Mouse (Mus musculus) small intestine, adult 2 months (tissue): ENCODE results near the gene Gm10563. TPM values are rescaled to one million over a fixed set of nuclear protein-coding genes. Genes with fewer than 3 reads are reported as not detected.
A peak's percentile ranks its signal among the peaks of the same experiment; 100 is the strongest.
"Not testable (repeated sequence)": the region's sequence is repeated elsewhere in the genome, so short reads cannot be mapped to it uniquely, and the experiment has no call there.

Source experiments
- H3K27ac ChIP-seq: fragments of 200-500 bp; 2 replicates; pipeline ENCODE4 v1.5.1; 2012; ENCODE audit warnings: low read depth, low read length, control low read depth, inconsistent platforms; ENCODE audit not compliant: insufficient read depth
- H3K27me3 ChIP-seq: fragments of 200-500 bp; 2 replicates; pipeline ENCODE4 v1.6.1; 2012; ENCODE audit warnings: mild to moderate bottlenecking, moderate library complexity, low read length, inconsistent platforms; ENCODE audit not compliant: control insufficient read depth, insufficient read depth
- H3K36me3 ChIP-seq: fragments of 200-500 bp; 2 replicates; pipeline ENCODE4 v1.6.1; 2012; ENCODE audit warnings: mild to moderate bottlenecking, low read length, control low read depth, inconsistent platforms; ENCODE audit not compliant: control insufficient read depth, insufficient read depth
- H3K4me1 ChIP-seq: fragments of 200-500 bp; 2 replicates; pipeline ENCODE4 v1.6.1; 2012; ENCODE audit warnings: low read length, inconsistent platforms, mixed read lengths; ENCODE audit not compliant: control insufficient read depth, insufficient read depth, insufficient read length
- H3K4me3 ChIP-seq: fragments of 200-500 bp; 2 replicates; pipeline ENCODE4 v1.5.1; 2012; ENCODE audit warnings: low read depth, mild to moderate bottlenecking, control low read depth, inconsistent platforms, low read length, moderate library complexity
- CTCF ChIP-seq: fragments of 200-500 bp; IDR thresholded peaks from 2 replicates; pipeline ENCODE4 v1.5.1; 2012; ENCODE audit warnings: low read depth, mild to moderate bottlenecking, control low read depth, inconsistent platforms, low read length, moderate library complexity, mixed read lengths; ENCODE audit not compliant: insufficient replicate concordance, insufficient read length; ENCODE audit errors: extremely low read depth
- POLR2A ChIP-seq: fragments of 200-500 bp; IDR thresholded peaks from 2 replicates; pipeline ENCODE4 v1.6.1; 2012; ENCODE audit warnings: low read depth, mild to moderate bottlenecking, control low read depth, inconsistent platforms, low read length, moderate library complexity
- WGBS: fragments of 180-500 bp; shearing (Covaris S2); methylation state at CpG from one replicate; pipeline ENCODE4 v1.1.7; 2018; 5-methylcytosine and 5-hydroxymethylcytosine counted together
- polyA plus RNA-seq: library from polyadenylated mRNA; depleted of rRNA; stranded (reverse); fragments of >200 nt; gene quantifications from 2 replicates; pipeline ENCODE4 v1.2.3, GENCODE M21; 2012

The Gm10563 gene
- polyA plus RNA-seq, 1 experiment, result not detected

GRCm38 (mm10) chr4:155675991-155676390 is 30.8 kb upstream of the Gm10563 start:
- H3K4me1 ChIP-seq, result no peaks in the 10 kb centered on the region
- no peak for TF ChIP-seq POLR2A
- TF ChIP-seq CTCF, result 0 out of 2 replicates have a peak, but pooled peaks have one; percentile 11
- no peak overlapping the region for H3K4me3 ChIP-seq
- H3K27me3 ChIP-seq, result no peaks in the 10 kb centered on the region
- no peaks in the 10 kb centered on the region for H3K36me3 ChIP-seq
- WGBS, result 58% methylated on average over 2 of the region's 2 CpGs
- no peak overlapping the region for H3K27ac ChIP-seq

GRCm38 (mm10) chr4:155672082-155672481 is 26.9 kb upstream of the Gm10563 start:
- WGBS, result 65% methylated on average over 2 of the region's 2 CpGs
- Histone ChIP-seq H3K4me1 (peaks cover 7% of the 10 kb centered on the region; the same call in 1 of the 2 replicates), H3K36me3 (no peaks in the 10 kb centered on the region), H3K27ac (no peak overlapping the region), H3K4me3 (no peak overlapping the region), H3K27me3 (no peaks in the 10 kb centered on the region)
- TF ChIP-seq POLR2A, result no peak
- TF ChIP-seq CTCF, result no peak

GRCm38 (mm10) chr4:155670236-155670635 is 25.0 kb upstream of the Gm10563 start:
- not testable (repeated sequence) for H3K27me3 ChIP-seq, H3K4me1 ChIP-seq, H3K36me3 ChIP-seq, H3K4me3 ChIP-seq
- H3K27ac ChIP-seq, result peak overlapping the region; percentile 57
- WGBS, result 44% methylated on average over 4 of the region's 4 CpGs

- 2% methylated on average over 8 of the region's 8 CpGs for WGBS
- Histone ChIP-seq H3K36me3 (0 out of 2 replicates have a peak, but pooled peaks cover 2% of the 10 kb centered on the region), H3K27me3 (no peaks in the 10 kb centered on the region), H3K4me1 (peaks cover 7% of the 10 kb centered on the region; the same call in 1 of the 2 replicates), H3K27ac (peak overlapping the region; percentile 57), H3K4me3 (peak overlapping the region; percentile 77)
- no peak for TF ChIP-seq POLR2A
- TF ChIP-seq CTCF, result no peak
Measured at GRCm38 (mm10) chr4:155669598-155670075, 24.4 kb upstream of the Gm10563 start.

GRCm38 (mm10) chr4:155668689-155669597 is 23.7 kb upstream of the Gm10563 start, which contains the start of gene Mib2:
TSS of gene Mib2 (minus strand) at chr4:155669198.
- Histone ChIP-seq H3K27me3 (no peaks in the 10 kb centered on the region), H3K4me3 (peak within 1 kb of the TSS; percentile 77)
- WGBS, result 1% methylated on average over 73 of the region's 73 CpGs

GRCm38 (mm10) chr4:155666903-155667302 is 21.7 kb upstream of the Gm10563 start:
- H3K27me3 ChIP-seq, result no peaks in the 10 kb centered on the region
- H3K36me3 ChIP-seq, result 0 out of 2 replicates have a peak, but pooled peaks cover 2% of the 10 kb centered on the region
- H3K4me1 ChIP-seq, result peaks cover 7% of the 10 kb centered on the region; the same call in 1 of the 2 replicates
- no peak overlapping the region for H3K4me3 ChIP-seq
- no peak overlapping the region for H3K27ac ChIP-seq
- TF ChIP-seq CTCF (no peak), POLR2A (no peak)

More at GRCm38 (mm10) chr4:155668689-155669597, 23.7 kb upstream of the Gm10563 start, which contains the start of gene Mib2:
- peaks cover 7% of the 10 kb centered on the region; the same call in 1 of the 2 replicates for H3K4me1 ChIP-seq
- H3K27ac ChIP-seq, result peak within 1 kb of the TSS; percentile 86
- 0 out of 2 replicates have a peak, but pooled peaks cover 2% of the 10 kb centered on the region for H3K36me3 ChIP-seq
- TF ChIP-seq POLR2A (peak; percentile 53; the same call in 1 of the 2 replicates), CTCF (no peak)

- no peaks in the 10 kb centered on the region for H3K27me3 ChIP-seq
- H3K4me1 ChIP-seq, result no peaks in the 10 kb centered on the region; the same call in 1 of the 2 replicates
- TF ChIP-seq CTCF, result no peak
- no peak for TF ChIP-seq POLR2A
- WGBS, result 71% methylated on average over 12 of the region's 12 CpGs
- H3K27ac ChIP-seq, result no peak overlapping the region
- no peak overlapping the region for H3K4me3 ChIP-seq
- peaks cover 12% of the 10 kb centered on the region for H3K36me3 ChIP-seq
Measured at GRCm38 (mm10) chr4:155660641-155661040, 15.4 kb upstream of the Gm10563 start.
